ENCODE assay signal across 31 mouse cellular contexts in the genomic region with DNA sequence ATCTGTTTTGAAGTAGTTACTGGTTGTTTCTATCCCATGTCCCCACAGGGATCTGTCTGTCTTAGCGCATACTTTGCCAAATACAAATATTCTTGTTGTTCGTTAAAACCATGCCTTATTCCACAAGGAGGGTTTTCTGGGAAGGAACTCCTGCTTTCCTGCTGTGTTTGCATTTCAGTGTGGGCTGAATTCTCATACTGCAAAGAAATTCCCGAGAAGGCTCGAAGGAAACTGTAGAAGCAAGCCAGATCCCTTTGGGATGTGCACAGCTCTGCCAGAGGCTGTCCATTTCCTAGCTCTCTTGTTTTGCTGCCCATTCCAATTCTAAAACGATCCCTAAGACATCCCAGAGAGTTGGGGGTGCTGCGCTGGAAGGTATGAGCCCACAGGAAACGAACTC. TPM values are rescaled to one million over a fixed set of nuclear protein-coding genes. Genes with fewer than 3 reads are reported as not detected.
A peak's percentile ranks its signal among the peaks of the same experiment; 100 is the strongest.
DNase-seq lines count a peak whose midpoint lies in the region; ATAC-seq and TF ChIP-seq lines count a peak whose summit lies in the region.
"Had no signal": no experiment of that assay in that cellular context is flagged by ENCODE, and none has a peak within 500 bp of the region (broad histone marks: within the 10 kb centered on the region; RNA-seq: fewer than 3 reads in every experiment).

No protein-coding gene starts in this region.

- WGBS in embryonic facial prominence, embryonic 14.5 days, result 57% methylated on average over 7 of the region's 7 CpGs

- H3K4me3 ChIP-seq in left cerebral cortex, adult 2 months, result no peak overlapping the region
- H3K4me3 ChIP-seq in embryonic facial prominence, embryonic 14.5 days (ENCODE audit: low read depth, low read length), result no peak overlapping the region
- H3K4me3 ChIP-seq: forebrain, embryonic 10.5 days; forebrain, embryonic 13.5 days; heart, adult 2 months; heart, embryonic 15.5 days; hindbrain, embryonic 10.5 days; hindbrain, embryonic 13.5 days had no signal

- intact Hi-C loops in left cerebral cortex, adult 2 months (cut with DNase I), result no loop called here

- ATAC-seq in frontal cortex, adult (ENCODE audit: low TSS enrichment), result peak; percentile 70
- no peak for ATAC-seq in embryonic facial prominence, embryonic 14.5 days (ENCODE audit: low read depth)
- ATAC-seq in megakaryocyte progenitor cell, adult 5-6 weeks (replicated peaks; ENCODE audit: poor library complexity), result no peak
- ATAC-seq: forebrain, embryonic 13.5 days; forebrain, embryonic 16.5 days; hindbrain, embryonic 16.5 days; intestine, postnatal 0 days; Patski had no signal

- H3K4me2 ChIP-seq in embryonic facial prominence, embryonic 14.5 days (ENCODE audit: low read depth, low read length), result no peak overlapping the region
- H3K4me2 ChIP-seq: forebrain, embryonic 13.5 days; heart, embryonic 11.5 days; heart, embryonic 15.5 days; hindbrain, embryonic 13.5 days had no signal

- no peak overlapping the region for H3K9ac ChIP-seq in embryonic facial prominence, embryonic 14.5 days (ENCODE audit: low read depth, low read length)
- H3K9ac ChIP-seq: forebrain, embryonic 13.5 days; heart, embryonic 15.5 days; hindbrain, embryonic 13.5 days had no signal

- TF ChIP-seq CTCF in left cerebral cortex, adult 2 months (IDR thresholded peaks at IDR 0.05), result no peak

- H3K27me3 ChIP-seq in embryonic facial prominence, embryonic 14.5 days (replicated peaks; ENCODE audit: control insufficient read depth, insufficient read depth, low read length), result no peaks in the 10 kb centered on the region
- H3K27me3 ChIP-seq: CH12.LX; forebrain, embryonic 13.5 days; heart, embryonic 15.5 days; hindbrain, embryonic 13.5 days; Patski had no signal

- DNase-seq in frontal cortex, postnatal 14 days (ENCODE audit: low spot score in 2 of 2), result no peak
- DNase-seq in left cerebral cortex, adult 2 months (ENCODE audit: extremely low spot score in 1 of 2, low spot score in 2 of 2), result peak in 1 of 2 experiments; percentile 5
- DNase-seq in left cerebral cortex, adult 9 months (ENCODE audit: low spot score in 2 of 2), result no peak
- DNase-seq in brain, adult 2 months (ENCODE audit: low read depth, low spot score), result peak; percentile 56
- DNase-seq in embryonic facial prominence, embryonic 14.5 days (ENCODE audit: low spot score), result peak; percentile 63
- no peak for DNase-seq in layer of hippocampus, adult 11-12 months (ENCODE audit: low spot score)
- DNase-seq: adrenal gland, postnatal 10 days; adrenal gland, postnatal 36 days; B cell, adult 2 months; cerebellum, adult 11 months; cerebellum, adult 2 months; cerebellum, adult 9-11 months; cerebellum, postnatal 25 days; gastrocnemius, postnatal 25 days; heart, adult 2 months; heart, postnatal 10 days; heart, postnatal 36 days had no signal

- peaks cover 4% of the 10 kb centered on the region; the same call in 1 of the 2 replicates for H3K4me1 ChIP-seq in embryonic facial prominence, embryonic 14.5 days (ENCODE audit: control insufficient read depth, insufficient read depth, low read length)
- H3K4me1 ChIP-seq: forebrain, embryonic 10.5 days; forebrain, embryonic 13.5 days; heart, embryonic 15.5 days; hindbrain, embryonic 10.5 days; hindbrain, embryonic 13.5 days had no signal

- H3K9me3 ChIP-seq in embryonic facial prominence, embryonic 14.5 days (ENCODE audit: control insufficient read depth, low read length), result no peaks in the 10 kb centered on the region
- H3K9me3 ChIP-seq: forebrain, embryonic 10.5 days; forebrain, embryonic 13.5 days; G1E; heart, embryonic 15.5 days; hindbrain, embryonic 10.5 days; hindbrain, embryonic 13.5 days had no signal

- peak overlapping the region; percentile 21; the same call in 1 of the 2 replicates for H3K27ac ChIP-seq in left cerebral cortex, adult 2 months
- peak overlapping the region; percentile 52; the same call in 1 of the 2 replicates for H3K27ac ChIP-seq in embryonic facial prominence, embryonic 14.5 days (replicated peaks; ENCODE audit: low read depth, low read length)
- H3K27ac ChIP-seq: forebrain, embryonic 10.5 days; forebrain, embryonic 13.5 days; heart, adult 2 months; heart, embryonic 15.5 days; hindbrain, embryonic 10.5 days; hindbrain, embryonic 13.5 days had no signal

- peaks cover 21% of the 10 kb centered on the region for H3K36me3 ChIP-seq in embryonic facial prominence, embryonic 14.5 days (ENCODE audit: control insufficient read depth, insufficient read depth, low read length)

RNA-seq across cellular contexts. Expression of a gene that starts 9.2 kb away (rescaled TPM):
- 1 to 10 TPM; 7.1 to 8.1 TPM for total RNA-seq in left cerebral cortex, adult 2 months (2021)
- polyA plus RNA-seq in embryonic facial prominence, embryonic 14.5 days (2014; fragmentation: Nextera tagmentation; extraction: Ambion mirVana), result 10.5 and 12.7 TPM in 2 replicates
- total RNA-seq in megakaryocyte progenitor cell, adult 5-6 weeks (2015), result 12.5 and 17.0 TPM in 2 replicates
- total RNA-seq in megakaryocyte progenitor cell, adult 5-6 weeks (2017), result 9.9 and 10.5 TPM in 2 replicates

RNA-seq across cellular contexts. Expression of a gene that starts 36.0 kb away (rescaled TPM):
- 10 to 100 TPM; 91.0 to 91.6 TPM for total RNA-seq in left cerebral cortex, adult 2 months (2021)
- polyA plus RNA-seq in embryonic facial prominence, embryonic 14.5 days (2014; fragmentation: Nextera tagmentation; extraction: Ambion mirVana), result 34.5 and 35.1 TPM in 2 replicates
- 13.2 and 16.2 TPM in 2 replicates for total RNA-seq in megakaryocyte progenitor cell, adult 5-6 weeks (2015)
- total RNA-seq in megakaryocyte progenitor cell, adult 5-6 weeks (2017), result 22.1 and 26.2 TPM in 2 replicates

RNA-seq across cellular contexts. Expression of a gene that starts 59.1 kb away (rescaled TPM):
- total RNA-seq in left cerebral cortex, adult 2 months (2021), result 1 to 10 TPM; 3.2 to 3.7 TPM
- 5.1 and 6.0 TPM in 2 replicates for polyA plus RNA-seq in embryonic facial prominence, embryonic 14.5 days (2014; fragmentation: Nextera tagmentation; extraction: Ambion mirVana)
- 9.1 TPM in 2 replicates for total RNA-seq in megakaryocyte progenitor cell, adult 5-6 weeks (2015)
- total RNA-seq in megakaryocyte progenitor cell, adult 5-6 weeks (2017), result 13.6 and 14.6 TPM in 2 replicates

RNA-seq across cellular contexts. Expression of a gene that starts 59.2 kb away (rescaled TPM):
- 10 to 100 TPM; 41.1 to 46.3 TPM for total RNA-seq in left cerebral cortex, adult 2 months (2021)
- 846 and 915 TPM in 2 replicates for polyA plus RNA-seq in embryonic facial prominence, embryonic 14.5 days (2014; fragmentation: Nextera tagmentation; extraction: Ambion mirVana)
- total RNA-seq in megakaryocyte progenitor cell, adult 5-6 weeks (2015), result 294 and 360 TPM in 2 replicates
- total RNA-seq in megakaryocyte progenitor cell, adult 5-6 weeks (2017), result 127 and 170 TPM in 2 replicates

Comparison
In these comparisons a context has a peak if more than half of its experiments do, and no peak if none do; other contexts are left out.
1. DNase-seq: peak in brain, adult 2 months (single experiment) and embryonic facial prominence, embryonic 14.5 days (single experiment); none in frontal cortex, postnatal 14 days (0 of 2), left cerebral cortex, adult 9 months (0 of 2) and layer of hippocampus, adult 11-12 months (single experiment).